ENCODE assay signal across 8 mouse cellular contexts in genomic region chrX:73467446-73468241, GRCm38 (mm10). TPM values are rescaled to one million over a fixed set of nuclear protein-coding genes. Genes with fewer than 3 reads are reported as not detected.
DNase-seq lines count a peak whose midpoint lies in the region; ATAC-seq lines count a peak whose summit lies in the region.
"Had no signal": no experiment of that assay in that cellular context is flagged by ENCODE, and none has a peak within 500 bp of the region (broad histone marks: within the 10 kb centered on the region; RNA-seq: fewer than 3 reads in every experiment).

No protein-coding gene starts in this region.

- intact Hi-C loops in heart, postnatal 10 days (cut with DNase I): no loop called here

- H3K36me3 ChIP-seq in lung, embryonic 16.5 days (ENCODE audit: control insufficient read depth, insufficient read depth, low read length): no peaks in the 10 kb centered on the region
- no peaks in the 10 kb centered on the region for H3K36me3 ChIP-seq in embryonic facial prominence, embryonic 12.5 days
- no peaks in the 10 kb centered on the region for H3K36me3 ChIP-seq in neural tube, embryonic 15.5 days
- H3K36me3 ChIP-seq in hindbrain, embryonic 11.5 days (ENCODE audit: control insufficient read depth, insufficient read depth, low read length): no peaks in the 10 kb centered on the region
- H3K36me3 ChIP-seq: liver, embryonic 13.5 days had no signal

- H3K27me3 ChIP-seq in lung, embryonic 16.5 days (ENCODE audit: control insufficient read depth, insufficient read depth, low read depth, low read length): no peaks in the 10 kb centered on the region
- no peaks in the 10 kb centered on the region for H3K27me3 ChIP-seq in embryonic facial prominence, embryonic 12.5 days
- no peaks in the 10 kb centered on the region for H3K27me3 ChIP-seq in neural tube, embryonic 15.5 days (replicated peaks)
- H3K27me3 ChIP-seq in hindbrain, embryonic 11.5 days (ENCODE audit: control insufficient read depth, insufficient read depth, low read length): no peaks in the 10 kb centered on the region

- 45% methylated on average over 5 of the region's 5 CpGs for WGBS in lung, embryonic 16.5 days
- WGBS in embryonic facial prominence, embryonic 12.5 days: 21% methylated on average over 5 of the region's 5 CpGs
- WGBS in neural tube, embryonic 15.5 days: 75% methylated on average over 5 of the region's 5 CpGs
- WGBS in hindbrain, embryonic 11.5 days: 67% methylated on average over 5 of the region's 5 CpGs

- H3K4me1 ChIP-seq in lung, embryonic 16.5 days (replicated peaks; ENCODE audit: control insufficient read depth, insufficient read depth, low read length): peaks cover 14% of the 10 kb centered on the region
- H3K4me1 ChIP-seq in embryonic facial prominence, embryonic 12.5 days: peaks cover 4% of the 10 kb centered on the region; the same call in 1 of the 2 replicates
- H3K4me1 ChIP-seq in neural tube, embryonic 15.5 days: no peaks in the 10 kb centered on the region
- no peaks in the 10 kb centered on the region for H3K4me1 ChIP-seq in hindbrain, embryonic 11.5 days (replicated peaks; ENCODE audit: control insufficient read depth, insufficient read depth, low read length)
- H3K4me1 ChIP-seq: liver, embryonic 13.5 days had no signal

- no peak overlapping the region for H3K4me3 ChIP-seq in lung, embryonic 16.5 days (ENCODE audit: low read length)
- no peak overlapping the region for H3K4me3 ChIP-seq in embryonic facial prominence, embryonic 12.5 days
- no peak overlapping the region for H3K4me3 ChIP-seq in neural tube, embryonic 15.5 days (replicated peaks)
- H3K4me3 ChIP-seq in hindbrain, embryonic 11.5 days (ENCODE audit: low read depth, low read length): no peak overlapping the region
- H3K4me3 ChIP-seq: liver, embryonic 13.5 days had no signal

- no peaks in the 10 kb centered on the region for H3K9me3 ChIP-seq in lung, embryonic 16.5 days (ENCODE audit: control insufficient read depth, low read length)
- H3K9me3 ChIP-seq in embryonic facial prominence, embryonic 12.5 days: no peaks in the 10 kb centered on the region
- H3K9me3 ChIP-seq in neural tube, embryonic 15.5 days (replicated peaks): no peaks in the 10 kb centered on the region
- H3K9me3 ChIP-seq in hindbrain, embryonic 11.5 days (ENCODE audit: control insufficient read depth, low read length): no peaks in the 10 kb centered on the region
- H3K9me3 ChIP-seq: liver, embryonic 13.5 days had no signal

- H3K4me2 ChIP-seq in lung, embryonic 16.5 days (ENCODE audit: low read depth, low read length): no peak overlapping the region
- H3K4me2 ChIP-seq in embryonic facial prominence, embryonic 12.5 days (replicated peaks): 0 out of 2 replicates have a peak overlapping the region, but pooled peaks have one; percentile 13
- no peak overlapping the region for H3K4me2 ChIP-seq in neural tube, embryonic 15.5 days
- H3K4me2 ChIP-seq in hindbrain, embryonic 11.5 days (replicated peaks; ENCODE audit: low read depth, low read length): no peak overlapping the region
- H3K4me2 ChIP-seq: liver, embryonic 13.5 days had no signal

- DNase-seq in lung, postnatal 14 days: no peak
- DNase-seq in heart, postnatal 10 days: peak; percentile 53 to 62
- no peak for DNase-seq in ovary, postnatal 10 days (ENCODE audit: low spot score)
- DNase-seq in hindbrain, embryonic 11.5 days (ENCODE audit: low spot score): no peak
- DNase-seq: liver, embryonic 13.5 days had no signal

- H3K27ac ChIP-seq in lung, embryonic 16.5 days (ENCODE audit: low read length): peak overlapping the region; percentile 71
- H3K27ac ChIP-seq in embryonic facial prominence, embryonic 12.5 days: peak overlapping the region; percentile 93
- peak overlapping the region; percentile 28; the same call in 1 of the 2 replicates for H3K27ac ChIP-seq in neural tube, embryonic 15.5 days (replicated peaks)
- H3K27ac ChIP-seq in hindbrain, embryonic 11.5 days (ENCODE audit: low read depth, low read length): no peak overlapping the region

- H3K9ac ChIP-seq in lung, embryonic 16.5 days (ENCODE audit: low read length): no peak overlapping the region
- no peak overlapping the region for H3K9ac ChIP-seq in embryonic facial prominence, embryonic 12.5 days
- no peak overlapping the region for H3K9ac ChIP-seq in neural tube, embryonic 15.5 days (replicated peaks)
- no peak overlapping the region for H3K9ac ChIP-seq in hindbrain, embryonic 11.5 days (ENCODE audit: low read depth, low read length)
- H3K9ac ChIP-seq: liver, embryonic 13.5 days had no signal

- peak; percentile 50; the same call in 1 of the 2 replicates for ATAC-seq in lung, embryonic 16.5 days (ENCODE audit: low read depth)
- peak; percentile 77 for ATAC-seq in embryonic facial prominence, embryonic 12.5 days (ENCODE audit: insufficient number of reproducible peaks, insufficient read depth, low FRiP score, low TSS enrichment)
- ATAC-seq in neural tube, embryonic 15.5 days (ENCODE audit: low FRiP score): no peak
- ATAC-seq in hindbrain, embryonic 11.5 days (ENCODE audit: low FRiP score): no peak

RNA-seq across cellular contexts. Expression of gene Haus7, which starts 8.8 kb away (rescaled TPM):
- polyA plus RNA-seq in lung, embryonic 16.5 days (2015; fragmentation: Nextera tagmentation; extraction: Ambion mirVana): 54.2 and 54.4 TPM in 2 replicates
- 81.1 and 85.4 TPM in 2 replicates for polyA plus RNA-seq in embryonic facial prominence, embryonic 12.5 days (2016; fragmentation: Nextera tagmentation; extraction: Ambion mirVana)
- 10 to 100 TPM; 14.5 to 16.3 TPM for total RNA-seq in heart, postnatal 10 days (2021)
- polyA plus RNA-seq in neural tube, embryonic 15.5 days (2015; fragmentation: Nextera tagmentation; extraction: Ambion mirVana): 67.5 and 74.9 TPM in 2 replicates
- polyA plus RNA-seq in hindbrain, embryonic 11.5 days (2014; fragmentation: Nextera tagmentation; extraction: Ambion mirVana): 76.9 and 77.6 TPM in 2 replicates

RNA-seq across cellular contexts. Expression of gene Bgn, which starts 15.8 kb away (rescaled TPM):
- 206 and 225 TPM in 2 replicates for polyA plus RNA-seq in lung, embryonic 16.5 days (2015; fragmentation: Nextera tagmentation; extraction: Ambion mirVana)
- 43.0 and 46.6 TPM in 2 replicates for polyA plus RNA-seq in embryonic facial prominence, embryonic 12.5 days (2016; fragmentation: Nextera tagmentation; extraction: Ambion mirVana)
- total RNA-seq in heart, postnatal 10 days (2021): 100 to 1,000 TPM; 276 to 309 TPM
- 29.1 and 33.4 TPM in 2 replicates for polyA plus RNA-seq in neural tube, embryonic 15.5 days (2015; fragmentation: Nextera tagmentation; extraction: Ambion mirVana)
- 38.8 and 53.1 TPM in 2 replicates for polyA plus RNA-seq in hindbrain, embryonic 11.5 days (2014; fragmentation: Nextera tagmentation; extraction: Ambion mirVana)

RNA-seq across cellular contexts. Expression of gene Trex2, which starts 32.5 kb away (rescaled TPM):
- polyA plus RNA-seq in lung, embryonic 16.5 days (2015; fragmentation: Nextera tagmentation; extraction: Ambion mirVana): not detected in 2 replicates
- not detected in 2 replicates for polyA plus RNA-seq in embryonic facial prominence, embryonic 12.5 days (2016; fragmentation: Nextera tagmentation; extraction: Ambion mirVana)
- total RNA-seq in heart, postnatal 10 days (2021): not detected
- polyA plus RNA-seq in neural tube, embryonic 15.5 days (2015; fragmentation: Nextera tagmentation; extraction: Ambion mirVana): not detected in 2 replicates
- not detected in 2 replicates for polyA plus RNA-seq in hindbrain, embryonic 11.5 days (2014; fragmentation: Nextera tagmentation; extraction: Ambion mirVana)
- polyA plus RNA-seq: liver, embryonic 13.5 days had no signal

RNA-seq across cellular contexts. Expression of gene Atp2b3, which starts 35.2 kb away (rescaled TPM):
- 0.11 TPM in 1 of 2 replicates, not detected in the other for polyA plus RNA-seq in lung, embryonic 16.5 days (2015; fragmentation: Nextera tagmentation; extraction: Ambion mirVana)
- 0.69 and 0.73 TPM in 2 replicates for polyA plus RNA-seq in embryonic facial prominence, embryonic 12.5 days (2016; fragmentation: Nextera tagmentation; extraction: Ambion mirVana)
- under 1 TPM in 1 of 2 experiments, not detected in 1; 0.15 TPM for total RNA-seq in heart, postnatal 10 days (2021)
- 6.1 and 7.0 TPM in 2 replicates for polyA plus RNA-seq in neural tube, embryonic 15.5 days (2015; fragmentation: Nextera tagmentation; extraction: Ambion mirVana)
- polyA plus RNA-seq in hindbrain, embryonic 11.5 days (2014; fragmentation: Nextera tagmentation; extraction: Ambion mirVana): 0.66 and 0.84 TPM in 2 replicates

RNA-seq across cellular contexts. Expression of gene Zfp92, which starts 56.7 kb away (rescaled TPM):
- 0.13 and 0.14 TPM in 2 replicates for polyA plus RNA-seq in lung, embryonic 16.5 days (2015; fragmentation: Nextera tagmentation; extraction: Ambion mirVana)
- polyA plus RNA-seq in embryonic facial prominence, embryonic 12.5 days (2016; fragmentation: Nextera tagmentation; extraction: Ambion mirVana): 0.19 and 0.29 TPM in 2 replicates
- not detected for total RNA-seq in heart, postnatal 10 days (2021)
- polyA plus RNA-seq in neural tube, embryonic 15.5 days (2015; fragmentation: Nextera tagmentation; extraction: Ambion mirVana): 1.2 and 1.3 TPM in 2 replicates
- 0.11 and 0.21 TPM in 2 replicates for polyA plus RNA-seq in hindbrain, embryonic 11.5 days (2014; fragmentation: Nextera tagmentation; extraction: Ambion mirVana)
- polyA plus RNA-seq: liver, embryonic 13.5 days had no signal

Comparison
In these comparisons a context has a peak if more than half of its experiments do, and no peak if none do; other contexts are left out.
1. ATAC-seq: peak in lung, embryonic 16.5 days (single experiment) and embryonic facial prominence, embryonic 12.5 days (single experiment); none in neural tube, embryonic 15.5 days (single experiment) and hindbrain, embryonic 11.5 days (single experiment).
2. DNase-seq: peak in heart, postnatal 10 days (2 of 2); none in lung, postnatal 14 days (single experiment), ovary, postnatal 10 days (single experiment) and hindbrain, embryonic 11.5 days (single experiment).